Mouse (Mus musculus) CH12.LX (cell line): ENCODE data around the gene Inpp5e. TPM values are rescaled to one million over a fixed set of nuclear protein-coding genes. Genes with fewer than 3 reads are reported as not detected.

ENCODE experiments used
- DNase-seq: peaks from one replicate; pipeline ENCODE4 v3.0.0-alpha.2; 2013; ENCODE audit errors: extremely low read depth
- H3K27ac ChIP-seq: 2 replicates; pipeline ENCODE4 v1.5.1; 2012; ENCODE audit warnings: low read depth, mild to moderate bottlenecking, control low read depth, moderate library complexity; ENCODE audit not compliant: insufficient read depth
- H3K27me3 ChIP-seq: replicated peaks from 2 replicates; pipeline ENCODE3; 2012; ENCODE audit warnings: inconsistent platforms
- H3K36me3 ChIP-seq, 2 experiments: replicated peaks in 1 of 2; 2 replicates each; pipeline versions ENCODE3 to v1.6.1; 2012; ENCODE audit warnings: inconsistent platforms in 1 of 2, low read length in 1 of 2, mild to moderate bottlenecking in 1 of 2, mixed read lengths in 1 of 2, moderate library complexity in 1 of 2; ENCODE audit not compliant: control insufficient read depth in 1 of 2, insufficient read depth in 1 of 2
- H3K4me1 ChIP-seq, 2 experiments: 2 replicates each; pipeline ENCODE4 v1.6.1; 2012; ENCODE audit warnings: inconsistent platforms in 1 of 2, moderate library complexity in 1 of 2; ENCODE audit not compliant: insufficient read depth in 2 of 2, control insufficient read depth in 1 of 2
- H3K4me2 ChIP-seq: 2 replicates; pipeline ENCODE4 v1.6.1; 2012; ENCODE audit warnings: low read depth, mild to moderate bottlenecking, control low read depth; ENCODE audit not compliant: poor library complexity, insufficient read depth, severe bottlenecking
- H3K4me3 ChIP-seq, 3 experiments: fragments of 150-350 bp in 1 of 3; sonication (generic) in 1 of 3; replicated peaks in 1 of 3; 2 replicates each; pipeline versions ENCODE3 to v1.5.1; 2011 to 2012; ENCODE audit warnings: low read depth in 2 of 3, low read length in 2 of 3, mild to moderate bottlenecking in 2 of 3, moderate library complexity in 2 of 3, control low read depth in 1 of 3, improper control_type of control experiment in 1 of 3, inconsistent platforms in 1 of 3, mixed read lengths in 1 of 3; ENCODE audit not compliant: poor library complexity in 1 of 3
- H3K79me2 ChIP-seq: replicated peaks from 2 replicates; pipeline ENCODE4 v1.6.1; 2012; ENCODE audit warnings: mild to moderate bottlenecking, moderate library complexity; ENCODE audit not compliant: control insufficient read depth, poor library complexity, insufficient read depth, severe bottlenecking; ENCODE audit errors: extremely low read depth
- H3K9ac ChIP-seq: 2 replicates; pipeline ENCODE4 v1.6.1; 2012; ENCODE audit warnings: low read depth, mild to moderate bottlenecking, control low read depth, moderate library complexity; ENCODE audit not compliant: insufficient read depth
- H3K9me3 ChIP-seq: replicated peaks from 2 replicates; pipeline ENCODE3; 2012; ENCODE audit warnings: low read length, inconsistent platforms, mixed read lengths
- BHLHE40 ChIP-seq: IDR thresholded peaks from 2 replicates; pipeline ENCODE4 v1.6.1; 2011; ENCODE audit warnings: mild to moderate bottlenecking, low read depth, low read length, improper control_type of control experiment
- CHD1 ChIP-seq: IDR thresholded peaks from 2 replicates; pipeline ENCODE4 v1.6.1; 2012; ENCODE audit warnings: low read depth, low read length, improper control_type of control experiment, inconsistent platforms
- CHD2 ChIP-seq: IDR thresholded peaks from 2 replicates; pipeline ENCODE4 v1.6.1; 2011; ENCODE audit warnings: low read length, improper control_type of control experiment
- E2F4 ChIP-seq: IDR thresholded peaks from 2 replicates; pipeline ENCODE4 v1.6.1; 2011; ENCODE audit warnings: low read depth, low read length, improper control_type of control experiment; ENCODE audit not compliant: insufficient replicate concordance
- ELF1 ChIP-seq: IDR thresholded peaks from 2 replicates; pipeline ENCODE4 v1.6.1; 2014; ENCODE audit warnings: low read depth, mild to moderate bottlenecking, inconsistent platforms, low read length, improper control_type of control experiment
- EP300 ChIP-seq: IDR thresholded peaks from 2 replicates; pipeline ENCODE4 v1.6.1; 2011; ENCODE audit warnings: low read length, improper control_type of control experiment
- ETS1 ChIP-seq: conservative IDR thresholded peaks from 2 replicates; pipeline ENCODE4 v1.6.1; 2012; ENCODE audit warnings: low read depth, mild to moderate bottlenecking, inconsistent platforms, low read length, improper control_type of control experiment, moderate library complexity
- GABPA ChIP-seq: IDR thresholded peaks from 2 replicates; pipeline ENCODE4 v1.6.1; 2012; ENCODE audit warnings: low read depth, low read length, improper control_type of control experiment, inconsistent platforms; ENCODE audit not compliant: insufficient replicate concordance
- HCFC1 ChIP-seq: IDR thresholded peaks from 2 replicates; pipeline ENCODE4 v1.6.1; 2012; ENCODE audit warnings: low read depth, mild to moderate bottlenecking, inconsistent platforms, low read length, improper control_type of control experiment
- IRF4 ChIP-seq: IDR thresholded peaks from 2 replicates; pipeline ENCODE4 v1.6.1; 2014; ENCODE audit warnings: low read depth, mild to moderate bottlenecking, inconsistent platforms, low read length, improper control_type of control experiment
- JUN ChIP-seq: IDR thresholded peaks from 2 replicates; pipeline ENCODE4 v1.6.1; 2011; ENCODE audit warnings: low read depth, mild to moderate bottlenecking, low read length, improper control_type of control experiment, moderate library complexity; ENCODE audit not compliant: insufficient read depth
- JUND ChIP-seq: conservative IDR thresholded peaks from 2 replicates; pipeline ENCODE4 v1.6.1; 2011; ENCODE audit warnings: low read depth, low read length, improper control_type of control experiment
- KAT2A ChIP-seq: IDR thresholded peaks from 2 replicates; pipeline ENCODE4 v1.6.1; 2012; ENCODE audit warnings: low read length, improper control_type of control experiment, inconsistent platforms; ENCODE audit not compliant: insufficient replicate concordance
- MAFK ChIP-seq: IDR thresholded peaks from 2 replicates; pipeline ENCODE4 v1.6.1; 2011; ENCODE audit warnings: low read length, improper control_type of control experiment; ENCODE audit not compliant: insufficient replicate concordance
- MAX ChIP-seq: IDR thresholded peaks from 2 replicates; pipeline ENCODE4 v1.6.1; 2011; ENCODE audit warnings: low read length, improper control_type of control experiment
- MAZ ChIP-seq: IDR thresholded peaks from 2 replicates; pipeline ENCODE4 v1.6.1; 2012; ENCODE audit warnings: low read depth, mild to moderate bottlenecking, inconsistent platforms, low read length, improper control_type of control experiment, moderate library complexity
- MEF2A ChIP-seq: IDR thresholded peaks from 2 replicates; pipeline ENCODE4 v1.6.1; 2014; ENCODE audit warnings: low read depth, mild to moderate bottlenecking, inconsistent platforms, low read length, improper control_type of control experiment, borderline replicate concordance
- MXI1 ChIP-seq: IDR thresholded peaks from 2 replicates; pipeline ENCODE4 v1.6.1; 2011; ENCODE audit warnings: mild to moderate bottlenecking, low read depth, low read length, improper control_type of control experiment
- MYC ChIP-seq: IDR thresholded peaks from 2 replicates; pipeline ENCODE4 v1.6.1; 2011; ENCODE audit warnings: low read depth, mild to moderate bottlenecking, improper control_type of control experiment, low read length
- NELFE ChIP-seq: IDR thresholded peaks from 2 replicates; pipeline ENCODE4 v1.6.1; 2011; ENCODE audit warnings: low read depth, low read length, improper control_type of control experiment
- NRF1 ChIP-seq: IDR thresholded peaks from 2 replicates; pipeline ENCODE4 v1.6.1; 2014; ENCODE audit warnings: low read depth, mild to moderate bottlenecking, inconsistent platforms, low read length, improper control_type of control experiment, moderate library complexity
- PAX5 ChIP-seq: IDR thresholded peaks from 2 replicates; pipeline ENCODE4 v1.6.1; 2012; ENCODE audit warnings: low read length, inconsistent platforms, mixed read lengths
- POLR2A ChIP-seq: IDR thresholded peaks from 2 replicates; pipeline ENCODE4 v1.6.1; 2011; ENCODE audit warnings: low read depth, mild to moderate bottlenecking, improper control_type of control experiment, low read length
- POLR2AphosphoS2 ChIP-seq: IDR thresholded peaks from 2 replicates; pipeline ENCODE4 v1.6.1; 2011; ENCODE audit warnings: low read depth, low read length, improper control_type of control experiment
- RCOR1 ChIP-seq: conservative IDR thresholded peaks from 2 replicates; pipeline ENCODE4 v1.6.1; 2012; ENCODE audit warnings: low read depth, mild to moderate bottlenecking, inconsistent platforms, low read length, improper control_type of control experiment
- SIN3A ChIP-seq: IDR thresholded peaks from 2 replicates; pipeline ENCODE4 v1.6.1; 2012; ENCODE audit warnings: low read length, improper control_type of control experiment, inconsistent platforms
- SMC3 ChIP-seq: IDR thresholded peaks from 2 replicates; pipeline ENCODE4 v1.6.1; 2011; ENCODE audit warnings: low read depth, low read length, improper control_type of control experiment
- TBP ChIP-seq: conservative IDR thresholded peaks from 2 replicates; pipeline ENCODE4 v1.6.1; 2011; ENCODE audit warnings: low read depth, low read length, improper control_type of control experiment
- TCF12 ChIP-seq: IDR thresholded peaks from 2 replicates; pipeline ENCODE4 v1.6.1; 2014; ENCODE audit warnings: low read depth, mild to moderate bottlenecking, inconsistent platforms, low read length, improper control_type of control experiment
- UBTF ChIP-seq: IDR thresholded peaks from 2 replicates; pipeline ENCODE4 v1.6.1; 2012; ENCODE audit warnings: low read depth, mild to moderate bottlenecking, inconsistent platforms, low read length, improper control_type of control experiment, moderate library complexity
- USF1 ChIP-seq: IDR thresholded peaks from 2 replicates; pipeline ENCODE4 v1.6.1; 2014; ENCODE audit warnings: low read depth, mild to moderate bottlenecking, inconsistent platforms, low read length, improper control_type of control experiment
- USF2 ChIP-seq: conservative IDR thresholded peaks from 2 replicates; pipeline ENCODE4 v1.6.1; 2011; ENCODE audit warnings: low read depth, low read length, improper control_type of control experiment
- ZC3H11A ChIP-seq: IDR thresholded peaks from 2 replicates; pipeline ENCODE4 v1.6.1; 2012; ENCODE audit warnings: low read depth, mild to moderate bottlenecking, inconsistent platforms, low read length, improper control_type of control experiment
- ZKSCAN1 ChIP-seq: IDR thresholded peaks from 2 replicates; pipeline ENCODE4 v1.6.1; 2012; ENCODE audit warnings: low read depth, inconsistent platforms, low read length, improper control_type of control experiment, borderline replicate concordance
- ZNF384 ChIP-seq: IDR thresholded peaks from 2 replicates; pipeline ENCODE4 v1.6.1; 2012; ENCODE audit warnings: low read depth, low read length, improper control_type of control experiment, inconsistent platforms
- dilution Hi-C: fragments of 300-500 bp; cut with MboI; formaldehyde crosslinking; loops from 2 replicates; pipeline ENCODE4 v1.14.3; 2020; ENCODE audit warnings: low sequenced_read_pairs; ENCODE audit not compliant: extremely low pct_unique_long_range_greater_than_20kb, extremely low pct_ligation_motif_present
- in situ Hi-C: fragments of 300-500 bp; cut with MboI; formaldehyde crosslinking; loops from 3 replicates; pipeline ENCODE4 v1.14.3; 2019; ENCODE audit warnings: low sequenced_read_pairs, low pct_ligation_motif_present, low pct_unique_long_range_greater_than_20kb, mixed read lengths
- polyA plus RNA-seq: library from polyadenylated mRNA; unstranded; fragments of >175 nt; gene quantifications from 2 replicates; pipeline ENCODE4 v1.2.1, GENCODE M21; 2012; ENCODE audit warnings: low read depth; ENCODE audit not compliant: insufficient read length
- total RNA-seq, 2 experiments: library from RNA; depleted of rRNA; stranded (reverse); fragments of 300-350 nt in 1 of 2; fragments of >200 nt in 1 of 2; gene quantifications; 2 replicates each; pipeline ENCODE4 v1.2.3; 2012 to 2014

Gene Inpp5e
- total and polyA plus RNA-seq, 3 experiments, result 5.2 to 10.2 (median 9.6) TPM

DNA sequence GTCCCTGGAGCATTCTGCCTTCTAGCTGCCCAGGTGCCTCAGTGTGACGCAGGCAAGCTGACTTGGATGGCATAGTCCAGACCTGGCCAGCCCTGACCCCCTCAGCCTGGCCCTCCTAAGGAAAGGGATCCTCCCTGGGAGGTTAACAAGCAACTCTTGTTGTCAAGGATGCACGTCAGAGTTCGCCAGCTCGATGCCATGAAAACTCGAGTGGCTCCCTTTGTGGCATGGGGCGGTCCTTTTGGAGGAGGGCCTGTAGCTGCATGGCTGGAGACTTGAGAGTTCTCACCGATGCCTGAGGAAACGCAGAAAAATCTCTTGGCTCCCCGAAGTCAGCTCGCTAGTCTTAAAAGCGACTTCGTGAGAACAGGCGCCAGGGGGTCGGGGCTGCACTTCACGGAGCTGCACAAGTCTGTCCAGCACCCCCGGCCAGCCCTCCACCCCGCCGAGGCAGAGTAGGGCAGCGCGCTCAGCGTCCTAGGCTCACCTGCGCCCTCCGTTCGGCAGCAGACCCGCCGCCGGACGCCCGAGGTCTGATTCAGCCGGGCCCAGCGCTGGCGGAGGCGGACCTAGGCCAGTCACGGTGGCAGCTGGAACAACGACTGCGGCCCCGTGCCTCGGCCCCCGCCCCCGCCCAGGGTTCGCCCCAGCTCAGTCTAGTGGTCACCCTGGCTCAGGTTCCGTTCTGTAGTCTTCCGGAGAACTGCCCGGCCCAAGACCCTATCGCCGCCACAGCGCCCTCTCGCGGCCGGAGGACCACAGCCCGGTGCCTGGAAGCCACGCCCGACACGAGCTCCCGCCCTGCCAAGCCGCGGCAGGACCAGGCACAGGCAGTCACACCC, at the start of gene Inpp5e (continued):
- no peak for TF ChIP-seq PAX5

DNA sequence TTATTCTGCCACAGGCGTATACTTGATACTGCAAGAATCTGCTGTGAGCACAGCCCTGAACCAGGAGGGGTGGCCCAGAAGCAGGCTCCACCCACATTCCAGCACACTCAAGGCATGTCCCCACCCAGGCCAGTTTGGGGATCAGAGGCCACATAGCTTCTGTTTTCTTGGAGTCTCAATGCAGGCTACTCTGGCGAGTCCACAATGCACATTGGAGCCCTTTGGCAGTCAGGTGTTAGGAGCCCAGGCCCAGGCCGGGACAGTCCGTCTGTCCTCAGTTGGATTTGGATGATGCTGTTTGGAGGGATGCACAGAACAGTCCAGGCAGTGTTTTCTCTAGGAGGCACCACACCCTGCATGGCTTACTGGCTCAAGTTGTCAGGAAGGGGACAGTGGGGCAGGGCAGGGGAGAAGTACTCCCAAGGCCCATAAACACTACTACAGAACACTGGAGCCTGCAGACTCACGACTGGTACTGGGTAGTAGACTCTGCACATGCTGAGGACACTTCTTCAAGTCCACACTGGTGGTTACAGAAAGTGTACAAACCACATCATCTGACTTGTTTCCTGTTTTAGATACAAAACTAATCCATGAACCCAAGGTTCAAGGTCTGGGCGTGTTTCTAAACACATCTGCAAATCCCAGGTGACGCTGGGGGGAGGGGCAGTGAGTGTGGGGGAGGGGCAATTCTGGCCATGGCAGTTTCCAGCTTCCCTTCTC, 49.6 kb upstream of the Inpp5e start:
- no peaks in the 10 kb centered on the region for H3K9me3 ChIP-seq
- peak overlapping the region; percentile 51 for H3K4me2 ChIP-seq
- no peak overlapping the region for H3K9ac ChIP-seq
- H3K79me2 ChIP-seq, result no peaks in the 10 kb centered on the region
- H3K36me3 ChIP-seq, result peaks cover 46 to 55% of the 10 kb centered on the region in 2 experiments
- DNase-seq, result peak; percentile 75
- in situ Hi-C loops, result no loop called here
- H3K27me3 ChIP-seq, result no peaks in the 10 kb centered on the region
- H3K4me1 ChIP-seq, result peaks cover 25 to 48% of the 10 kb centered on the region in 2 experiments
- dilution Hi-C loops, result no loop called here
- H3K27ac ChIP-seq, result peak overlapping the region; percentile 70
- H3K4me3 ChIP-seq, result peak overlapping the region in 1 of 3 experiments; percentile 26
- TF ChIP-seq MAZ (no peak), MXI1 (peak; percentile 37; the same call in 1 of the 2 replicates), ZC3H11A (no peak), BHLHE40 (peak; percentile 92), ELF1 (no peak), UBTF (no peak), MYC (no peak), CHD1 (0 out of 2 replicates have a peak, but pooled peaks have one; percentile 62), ZKSCAN1 (no peak), MEF2A (peak; percentile 96), ZNF384 (no peak), NELFE (no peak), SMC3 (no peak), JUN (no peak), POLR2AphosphoS2 (no peak), TCF12 (peak; percentile 86), USF1 (no peak), NRF1 (no peak), E2F4 (no peak), POLR2A (no peak), MAFK (no peak), JUND (no peak), GABPA (no peak), RCOR1 (no peak), ETS1 (peak; percentile 84), USF2 (no peak), CHD2 (peak; percentile 97), PAX5 (no peak), KAT2A (no peak), TBP (no peak), SIN3A (peak; percentile 36; the same call in 1 of the 2 replicates), IRF4 (peak; percentile 77), EP300 (peak; percentile 75), HCFC1 (no peak), MAX (no peak)
